Mouse (Mus musculus): Measurements from ENCODE around the gene Mdga2.

Mdga2 gene

GRCm38 (mm10) chr12:67222221-67223025 lies at the start of gene Mdga2:
Gene Mdga2, minus strand, starts transcription at chr12:67222549.
- no peak for DNase-seq (ENCODE audit: extremely low read depth, low read depth, low spot score)

- no peak for DNase-seq (ENCODE audit: extremely low read depth, low read depth, low spot score)
These were observed 45.1 kb upstream of the Mdga2 start for GRCm38 (mm10) chr12:67267409-67267808.

GRCm38 (mm10) chr12:67223530-67223929 lies 1.2 kb upstream of the Mdga2 start:
- no peak for DNase-seq (ENCODE audit: extremely low read depth, low read depth, low spot score)

GRCm38 (mm10) chr12:67221329-67222220 lies 774 bp downstream of the Mdga2 start:
- no peak for DNase-seq (ENCODE audit: extremely low read depth, low read depth, low spot score)

- no peak for DNase-seq (ENCODE audit: extremely low read depth, low read depth, low spot score)
These were observed 1.6 kb downstream of the Mdga2 start for GRCm38 (mm10) chr12:67220641-67221231.

- no peak for DNase-seq (ENCODE audit: extremely low read depth, low read depth, low spot score)
These were observed 2.3 kb downstream of the Mdga2 start for GRCm38 (mm10) chr12:67220041-67220440.

- no peak for DNase-seq (ENCODE audit: extremely low read depth, low read depth, low spot score)
These were observed 2.8 kb downstream of the Mdga2 start for GRCm38 (mm10) chr12:67219564-67219963.

- DNase-seq (ENCODE audit: extremely low read depth, low read depth, low spot score) = no peak
These were observed 9.5 kb downstream of the Mdga2 start for GRCm38 (mm10) chr12:67212801-67213200.

- no peak for DNase-seq (ENCODE audit: extremely low read depth, low read depth, low spot score)
These were observed 44.2 kb downstream of the Mdga2 start for GRCm38 (mm10) chr12:67178155-67178554.

- DNase-seq (ENCODE audit: extremely low read depth, low read depth, low spot score) = no peak
These were observed 65.6 kb downstream of the Mdga2 start for GRCm38 (mm10) chr12:67156569-67157237.

- DNase-seq (ENCODE audit: extremely low read depth, low read depth, low spot score) = no peak
These were observed 69.3 kb downstream of the Mdga2 start for GRCm38 (mm10) chr12:67153077-67153476.

GRCm38 (mm10) chr12:67141605-67142004 lies 80.7 kb downstream of the Mdga2 start:
- no peak for DNase-seq (ENCODE audit: extremely low read depth, low read depth, low spot score)

- DNase-seq (ENCODE audit: extremely low read depth, low read depth, low spot score) = no peak
These were observed 82.2 kb downstream of the Mdga2 start for GRCm38 (mm10) chr12:67140131-67140530.

GRCm38 (mm10) chr12:67127457-67127856 lies 94.9 kb downstream of the Mdga2 start:
- no peak for DNase-seq (ENCODE audit: extremely low read depth, low read depth, low spot score)

- no peak for DNase-seq (ENCODE audit: extremely low read depth, low read depth, low spot score)
These were observed 98.5 kb downstream of the Mdga2 start for GRCm38 (mm10) chr12:67123874-67124273.

GRCm38 (mm10) chr12:67118652-67119515 lies 103.5 kb downstream of the Mdga2 start:
- DNase-seq (ENCODE audit: extremely low read depth, low read depth, low spot score) = no peak

- no peak for DNase-seq (ENCODE audit: extremely low read depth, low read depth, low spot score)
These were observed 118.2 kb downstream of the Mdga2 start for GRCm38 (mm10) chr12:67104171-67104570.

GRCm38 (mm10) chr12:67094414-67094813 lies 127.9 kb downstream of the Mdga2 start:
- DNase-seq (ENCODE audit: extremely low read depth, low read depth, low spot score) = no peak

- DNase-seq (ENCODE audit: extremely low read depth, low read depth, low spot score) = no peak
These were observed 131.9 kb downstream of the Mdga2 start for GRCm38 (mm10) chr12:67090420-67090965.
